Mouse (Mus musculus) C2C12 (cell line): ENCODE results near the gene Kif1c. TPM values are rescaled to one million over a fixed set of nuclear protein-coding genes. Genes with fewer than 3 reads are reported as not detected.

Experiments used
- H3K27me3 ChIP-seq: one replicate; pipeline ENCODE4 v1.6.1; 2011; ENCODE audit not compliant: control insufficient read depth, insufficient read depth, insufficient read length
- H3K36me3 ChIP-seq: one replicate; pipeline ENCODE4 v1.6.1; 2011; ENCODE audit not compliant: control insufficient read depth, insufficient read depth
- H3K4me3 ChIP-seq: one replicate; pipeline ENCODE4 v1.5.1; 2011; ENCODE audit warnings: mild to moderate bottlenecking, control low read depth; ENCODE audit not compliant: poor library complexity, insufficient read depth, severe bottlenecking
- H3K79me2 ChIP-seq: one replicate; pipeline ENCODE4 v1.6.1; 2011; ENCODE audit not compliant: control insufficient read depth, insufficient read depth
- H3K79me3 ChIP-seq: one replicate; pipeline ENCODE4 v1.6.1; 2011; ENCODE audit warnings: low read depth, control low read depth
- H3ac ChIP-seq: one replicate; pipeline ENCODE3; 2011; ENCODE audit warnings: low read depth; ENCODE audit not compliant: control insufficient read depth, insufficient read length
- CEBPB ChIP-seq: IDR thresholded peaks from one replicate; pipeline ENCODE4 v1.6.1; 2011; ENCODE audit warnings: low read depth, mild to moderate bottlenecking, control low read depth, moderate library complexity
- CTCF ChIP-seq: IDR thresholded peaks from one replicate; pipeline ENCODE4 v1.5.1; 2011; ENCODE audit not compliant: control insufficient read depth, insufficient read depth, insufficient read length
- FOSL1 ChIP-seq: IDR thresholded peaks from one replicate; pipeline ENCODE4 v1.8.0; 2011; ENCODE audit warnings: mild to moderate bottlenecking, low read length; ENCODE audit not compliant: poor library complexity, insufficient read depth, severe bottlenecking
- MAX ChIP-seq: IDR thresholded peaks from one replicate; pipeline ENCODE4 v1.6.1; 2011; ENCODE audit warnings: mild to moderate bottlenecking, control low read depth
- MYOD1 ChIP-seq: IDR thresholded peaks from one replicate; pipeline ENCODE4 v1.6.1; 2011; ENCODE audit warnings: low read depth; ENCODE audit not compliant: control insufficient read depth, insufficient read length
- MYOG ChIP-seq: IDR thresholded peaks from one replicate; pipeline ENCODE4 v1.6.1; 2011; ENCODE audit not compliant: control insufficient read depth, insufficient read length; ENCODE audit errors: extremely low read depth
- USF1 ChIP-seq: IDR thresholded peaks from one replicate; pipeline ENCODE4 v1.6.1; 2011; ENCODE audit warnings: low read depth, mild to moderate bottlenecking, control low read depth, moderate library complexity
- long read RNA-seq, 2 experiments: library from polyadenylated mRNA; unstranded; transcript quantifications; one replicate each; pipeline ENCODE4 v2.0.0; 2019 to 2020
- polyA plus RNA-seq: library from polyadenylated mRNA; unstranded; fragments of >200 nt; fragmentation: generic; extraction: Trizol; gene quantifications from one replicate; pipeline ENCODE4 v1.2.1, GENCODE M21; 2012; ENCODE audit warnings: missing spikeins

Kif1c gene
- 99.8 TPM for polyA plus RNA-seq
- long read RNA-seq, experiment 1, partial matches to known transcripts, result 0 of 7 reads
- long read RNA-seq, experiment 1, other reads (novel, unspliced or antisense), result 7 of 7 reads
- long read RNA-seq, experiment 2, full-length matches to known transcripts, result 1 of 3 reads
- long read RNA-seq, experiment 2, partial matches to known transcripts, result 2 of 3 reads
- long read RNA-seq, experiment 2, other reads (novel, unspliced or antisense), result 0 of 3 reads

DNA sequence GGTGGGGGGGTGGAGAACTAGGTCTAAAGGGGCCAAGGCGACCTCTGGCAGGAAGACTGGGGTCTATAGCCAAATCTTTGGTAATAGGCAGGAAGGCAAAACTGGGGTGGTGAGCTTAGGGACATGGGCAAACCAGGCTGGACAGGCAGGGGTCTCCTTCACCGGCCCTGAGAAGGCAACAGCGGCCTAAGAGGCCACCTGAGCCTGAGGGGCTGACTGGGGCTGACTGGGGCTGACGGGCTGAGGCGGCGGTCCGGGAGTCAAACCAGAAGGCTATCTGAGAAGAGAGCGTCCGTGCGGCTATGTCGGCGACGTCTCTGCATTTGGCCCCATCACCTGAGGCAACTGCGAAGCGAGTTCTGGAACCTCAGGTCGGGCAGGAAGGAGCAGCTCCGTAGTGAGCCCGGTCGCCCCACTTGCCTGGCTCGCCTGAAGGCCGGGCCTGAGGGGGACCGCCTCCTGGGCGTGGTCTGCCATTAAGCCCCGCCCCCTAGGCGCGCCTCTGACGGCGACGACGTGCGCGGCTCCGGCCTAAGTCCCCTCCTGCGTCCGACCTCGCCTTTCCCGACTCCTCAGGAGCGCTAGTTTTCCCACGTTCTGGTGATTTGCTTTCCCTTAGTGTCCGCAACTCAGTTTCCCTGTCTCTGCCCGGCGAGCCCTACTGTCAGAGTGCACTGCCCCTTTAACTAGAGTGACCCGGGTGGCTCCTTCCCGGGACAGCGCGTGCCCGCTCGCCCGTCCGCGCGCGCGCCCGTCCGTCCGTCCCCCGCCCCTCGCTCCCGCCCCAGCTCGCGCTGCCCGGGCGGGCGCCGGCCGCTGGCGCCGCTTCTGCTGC, at the start of gene Kif1c, which contains the start of gene Inca1:
TSS of gene Kif1c (plus strand) at position 827 of the 835 bp plus-strand sequence.
TSS of gene Inca1 (minus strand) at position 434 of the 835 bp plus-strand sequence.
- peaks cover 42% of the 10 kb centered on the region for H3K79me2 ChIP-seq
- no peaks in the 10 kb centered on the region for H3K27me3 ChIP-seq
- H3ac ChIP-seq, result peak within 1 kb of the TSS; percentile 80

DNA sequence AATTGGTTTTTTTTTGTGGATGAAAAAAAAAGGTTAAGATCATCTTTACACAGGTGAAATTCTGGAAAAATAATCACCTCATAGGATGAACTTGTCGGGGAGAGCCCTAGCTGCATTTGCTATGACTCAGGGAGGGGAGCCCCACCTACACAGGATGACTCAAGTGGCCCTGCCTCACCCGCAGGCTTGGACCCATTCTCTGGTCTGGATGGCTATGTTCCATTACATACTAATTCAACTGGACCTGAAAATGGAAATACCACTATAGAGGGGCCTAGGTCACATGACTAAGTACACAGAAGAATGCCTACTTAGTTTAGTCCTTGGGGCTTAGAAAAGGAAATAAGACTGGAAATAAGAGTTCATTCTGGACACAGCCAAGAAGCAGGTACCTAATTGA, 49.0 kb upstream of the Kif1c start:
- Histone ChIP-seq H3K79me2 (peaks cover 87% of the 10 kb centered on the region), H3ac (no peak overlapping the region), H3K4me3 (peak overlapping the region; percentile 99), H3K79me3 (peaks cover 48% of the 10 kb centered on the region), H3K36me3 (peaks cover 59% of the 10 kb centered on the region), H3K27me3 (no peaks in the 10 kb centered on the region)
- TF ChIP-seq FOSL1, result peak; percentile 57
- peak; percentile 88 for TF ChIP-seq USF1
- no peak for TF ChIP-seq MYOD1

More for the DNA sequence above, at the start of gene Kif1c, which contains the start of gene Inca1:
- H3K79me3 ChIP-seq, result peaks cover 22% of the 10 kb centered on the region
- H3K4me3 ChIP-seq, result peak within 1 kb of the TSS; percentile 91
- peaks cover 10% of the 10 kb centered on the region for H3K36me3 ChIP-seq
- TF ChIP-seq MYOD1, result no peak
- no peak for TF ChIP-seq FOSL1
- no peak for TF ChIP-seq MYOG
- no peak for TF ChIP-seq USF1
- no peak for TF ChIP-seq CTCF
- TF ChIP-seq CEBPB, result no peak
- no peak for TF ChIP-seq MAX

DNA sequence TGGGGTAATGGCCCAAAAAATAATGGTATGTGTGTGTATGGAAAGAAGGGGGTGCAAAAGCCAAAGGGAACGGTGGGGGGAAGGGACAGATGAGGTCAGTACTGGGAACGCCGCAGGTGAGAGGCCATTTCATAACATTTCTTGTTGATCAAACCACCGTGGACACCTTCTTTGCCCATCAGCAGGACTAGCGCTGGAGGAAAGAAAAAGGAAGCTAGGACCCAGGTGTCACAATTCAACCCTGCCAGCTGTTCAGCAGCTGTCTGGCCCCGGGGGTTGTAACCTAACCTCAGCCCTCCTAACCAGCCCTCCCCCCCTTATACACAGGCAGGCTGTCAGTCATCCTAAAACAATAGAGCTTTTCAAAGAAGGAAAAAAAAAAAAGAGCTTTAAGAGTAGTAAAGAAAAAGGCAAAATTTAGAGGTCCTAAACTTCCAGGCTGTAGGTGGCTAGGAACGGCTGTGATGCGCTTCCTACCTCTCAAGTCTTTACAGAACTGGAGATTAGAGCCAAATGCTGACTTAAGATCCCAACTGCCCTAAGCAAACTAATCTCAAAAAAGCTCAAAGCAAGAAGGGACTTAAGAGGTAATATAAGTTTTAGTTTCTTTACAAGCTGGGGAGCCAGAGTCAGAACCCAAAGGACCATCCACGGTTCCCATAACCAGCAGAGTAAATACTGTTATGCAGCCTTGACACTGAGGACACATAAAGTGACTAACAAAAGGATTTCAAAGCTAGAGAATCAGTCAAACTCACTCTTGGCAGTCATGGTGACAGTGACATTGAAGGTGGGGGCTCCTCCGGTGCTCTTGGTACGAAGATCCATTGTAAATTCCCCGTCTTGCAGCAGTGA, 48.1 kb upstream of the Kif1c start:
- peaks cover 93% of the 10 kb centered on the region for H3K79me2 ChIP-seq
- peak overlapping the region; percentile 45 for H3ac ChIP-seq
- H3K4me3 ChIP-seq, result peak overlapping the region; percentile 99
- H3K36me3 ChIP-seq, result peaks cover 59% of the 10 kb centered on the region
- H3K79me3 ChIP-seq, result peaks cover 53% of the 10 kb centered on the region
- H3K27me3 ChIP-seq, result no peaks in the 10 kb centered on the region
- TF ChIP-seq CTCF (no peak), MYOD1 (peak; percentile 88)

DNA sequence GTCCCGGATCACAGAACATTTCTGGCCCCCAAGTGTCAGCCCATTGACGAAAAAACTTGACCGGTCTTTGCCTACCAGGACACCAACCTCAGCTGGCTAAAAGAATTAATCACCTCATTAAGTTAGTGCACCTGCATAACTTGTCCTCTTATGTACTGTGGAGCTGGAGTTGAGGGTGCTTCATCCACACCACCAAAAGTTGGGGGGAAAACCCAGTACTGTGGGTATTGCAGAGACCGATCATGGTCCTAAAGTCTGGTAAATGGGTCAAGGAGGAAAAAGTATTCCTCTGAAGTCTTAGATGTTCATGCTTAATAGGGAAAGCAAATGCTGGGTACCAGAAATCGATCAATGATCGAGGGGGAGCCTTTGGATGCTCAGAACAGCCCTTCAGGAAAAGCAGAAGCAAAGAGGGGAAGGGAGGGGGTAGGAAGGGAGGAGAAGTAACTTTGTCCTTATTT, 47.4 kb upstream of the Kif1c start:
- H3K79me2 ChIP-seq, result peaks cover 94% of the 10 kb centered on the region
- H3K27me3 ChIP-seq, result no peaks in the 10 kb centered on the region
- H3K4me3 ChIP-seq, result peak overlapping the region; percentile 99
- H3K79me3 ChIP-seq, result peaks cover 60% of the 10 kb centered on the region
- peaks cover 58% of the 10 kb centered on the region for H3K36me3 ChIP-seq
- TF ChIP-seq FOSL1, result no peak
- TF ChIP-seq USF1, result no peak
- TF ChIP-seq CEBPB, result no peak
- no peak for TF ChIP-seq CTCF
- no peak for TF ChIP-seq MAX
- TF ChIP-seq MYOD1, result no peak
- peak overlapping the region; percentile 43 for H3ac ChIP-seq

DNA sequence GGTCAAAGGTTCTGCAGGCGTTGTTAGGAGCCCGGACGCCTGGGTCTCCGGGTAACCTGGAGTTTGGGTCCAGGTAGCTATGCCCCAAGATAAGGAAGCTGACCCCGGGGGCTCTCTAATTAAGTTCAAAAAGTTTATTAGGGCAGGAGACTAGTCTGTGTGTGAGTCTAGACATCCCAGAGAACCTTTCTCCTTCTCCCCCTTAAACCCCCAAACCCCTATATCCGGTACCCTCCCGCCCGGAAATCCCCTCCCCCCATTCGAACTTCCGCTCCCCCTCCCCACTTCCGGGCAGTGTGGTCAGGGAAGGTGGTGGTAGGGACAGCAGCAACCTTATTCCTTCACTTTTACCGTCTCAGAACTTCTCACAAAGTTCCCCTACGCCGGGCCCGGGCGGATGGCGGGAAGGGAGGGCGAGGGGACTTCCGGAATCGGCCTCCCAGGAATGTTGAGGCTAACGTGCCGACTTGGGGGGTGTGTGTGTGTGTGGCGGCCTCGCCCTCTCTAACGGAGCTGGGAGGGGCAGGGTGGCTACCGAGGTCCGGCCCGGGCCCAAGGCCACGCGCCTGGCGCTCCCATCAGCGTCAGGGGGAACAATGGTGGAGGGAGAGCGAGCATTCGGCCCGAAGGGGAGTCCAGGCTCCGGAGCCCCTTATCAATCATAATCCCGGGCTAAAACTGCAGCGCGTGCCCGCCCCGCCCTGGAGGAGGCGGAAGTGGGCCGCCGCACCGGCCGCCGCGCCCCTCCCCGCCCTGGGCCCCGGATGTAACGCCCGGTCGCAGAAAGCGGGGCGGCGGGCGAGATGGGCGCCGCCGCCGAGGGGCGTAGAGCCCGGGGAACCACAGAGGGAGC, 46.8 kb upstream of the Kif1c start:
- no peak for TF ChIP-seq USF1
- peak; percentile 31 for TF ChIP-seq MAX
- H3K79me3 ChIP-seq, result peaks cover 66% of the 10 kb centered on the region
- peaks cover 51% of the 10 kb centered on the region for H3K36me3 ChIP-seq
- peaks cover 94% of the 10 kb centered on the region for H3K79me2 ChIP-seq
- H3ac ChIP-seq, result peak overlapping the region; percentile 91
- H3K27me3 ChIP-seq, result no peaks in the 10 kb centered on the region
- peak overlapping the region; percentile 99 for H3K4me3 ChIP-seq
